Mouse (Mus musculus) MEL (cell line): ENCODE data around the gene Arnt2.

Experiments used
- CTCF ChIP-seq, 3 experiments: IDR thresholded peaks in 2 of 3; conservative IDR thresholded peaks in 1 of 3; 2 replicates each; pipeline ENCODE4 v1.5.1; 2011 to 2012; ENCODE audit warnings: low read length in 3 of 3, low read depth in 2 of 3, mild to moderate bottlenecking in 2 of 3, improper control_type of control experiment in 1 of 3, inconsistent platforms in 1 of 3, mixed read lengths in 1 of 3, moderate library complexity in 1 of 3; ENCODE audit not compliant: control insufficient read depth in 1 of 3, insufficient read depth in 1 of 3, poor library complexity in 1 of 3, severe bottlenecking in 1 of 3
- EP300 ChIP-seq, 2 experiments: IDR thresholded peaks; 2 replicates each; pipeline ENCODE4 v1.6.1; 2011; ENCODE audit warnings: improper control_type of control experiment in 2 of 2, low read length in 2 of 2, low read depth in 1 of 2, mild to moderate bottlenecking in 1 of 2
- GATA1 ChIP-seq: IDR thresholded peaks from 2 replicates; pipeline ENCODE4 v1.6.1; 2011; ENCODE audit warnings: low read depth, low read length, improper control_type of control experiment
- KAT2A ChIP-seq: conservative IDR thresholded peaks from 2 replicates; pipeline ENCODE4 v1.6.1; 2012; ENCODE audit warnings: low read depth, low read length, improper control_type of control experiment, inconsistent platforms
- MAFK ChIP-seq: IDR thresholded peaks from 2 replicates; pipeline ENCODE4 v1.6.1; 2011; ENCODE audit warnings: low read depth, mild to moderate bottlenecking, low read length, improper control_type of control experiment, borderline replicate concordance
- POLR2A ChIP-seq, 2 experiments: IDR thresholded peaks; 2 replicates each; pipeline ENCODE4 v1.6.1; 2011 to 2012; ENCODE audit warnings: low read length in 2 of 2, mild to moderate bottlenecking in 2 of 2, control low read depth in 1 of 2, improper control_type of control experiment in 1 of 2, low read depth in 1 of 2, moderate library complexity in 1 of 2; ENCODE audit not compliant: control insufficient read depth in 1 of 2, insufficient read depth in 1 of 2, poor library complexity in 1 of 2
- POLR2AphosphoS2 ChIP-seq: IDR thresholded peaks from 2 replicates; pipeline ENCODE4 v1.6.1; 2011; ENCODE audit warnings: low read length, improper control_type of control experiment
- POLR2AphosphoS5 ChIP-seq: IDR thresholded peaks from 2 replicates; pipeline ENCODE4 v1.6.1; 2012; ENCODE audit warnings: low read depth, borderline replicate concordance, mild to moderate bottlenecking, inconsistent platforms, low read length, moderate library complexity, mixed read lengths
- UBTF ChIP-seq: IDR thresholded peaks from 2 replicates; pipeline ENCODE4 v1.6.1; 2012; ENCODE audit warnings: low read depth, mild to moderate bottlenecking, inconsistent platforms, low read length, improper control_type of control experiment, moderate library complexity, borderline replicate concordance; ENCODE audit not compliant: insufficient read depth
- ZC3H11A ChIP-seq: IDR thresholded peaks from 2 replicates; pipeline ENCODE4 v1.6.1; 2012; ENCODE audit warnings: low read depth, mild to moderate bottlenecking, inconsistent platforms, low read length, improper control_type of control experiment
- ZKSCAN1 ChIP-seq: IDR thresholded peaks from 2 replicates; pipeline ENCODE4 v1.6.1; 2012; ENCODE audit warnings: low read depth, mild to moderate bottlenecking, inconsistent platforms, low read length, improper control_type of control experiment, moderate library complexity
- ZNF384 ChIP-seq: IDR thresholded peaks from 2 replicates; pipeline ENCODE4 v1.6.1; 2012; ENCODE audit warnings: low read depth, mild to moderate bottlenecking, inconsistent platforms, low read length, improper control_type of control experiment

DNA sequence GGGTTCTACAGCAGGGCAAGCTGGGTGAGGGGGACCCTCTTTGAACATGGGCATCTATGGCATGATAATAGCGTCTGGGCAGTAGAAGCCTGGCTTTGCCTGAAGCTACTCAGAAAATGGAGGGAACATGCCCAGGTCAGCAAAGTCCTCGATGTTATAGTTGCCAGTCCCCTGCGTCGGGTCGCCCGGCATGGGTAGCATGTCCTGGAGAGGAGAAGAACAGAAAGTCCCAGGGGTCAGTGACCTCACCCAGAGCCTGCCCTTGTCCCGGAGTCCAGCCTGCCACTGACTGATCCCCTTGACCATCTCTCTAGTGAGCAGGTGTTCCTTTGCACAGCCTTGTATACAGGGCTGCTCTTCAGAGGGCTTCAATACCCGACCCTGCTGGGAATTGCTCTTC, 160.0 kb downstream of the Arnt2 start:
- no peak for TF ChIP-seq POLR2A (IDR thresholded peaks at IDR 0.05; ENCODE audit: control insufficient read depth in 1 of 2, insufficient read depth in 1 of 2, low read depth in 1 of 2, low read length in 2 of 2, poor library complexity in 1 of 2)
- no peak for TF ChIP-seq CTCF (IDR thresholded peaks at IDR 0.05 in 2 of 3, conservative IDR thresholded peaks at IDR 0.05 in 1 of 3; ENCODE audit: control insufficient read depth in 1 of 3, insufficient read depth in 1 of 3, low read depth in 2 of 3, low read length in 3 of 3, poor library complexity in 1 of 3, severe bottlenecking in 1 of 3)
- TF ChIP-seq ZC3H11A = no peak
- no peak for TF ChIP-seq EP300 (IDR thresholded peaks at IDR 0.05; ENCODE audit: low read depth in 1 of 2, low read length in 2 of 2)
- no peak for TF ChIP-seq POLR2AphosphoS2
- no peak for TF ChIP-seq ZNF384
- TF ChIP-seq MAFK = no peak
- no peak for TF ChIP-seq KAT2A
- no peak for TF ChIP-seq GATA1
- no peak for TF ChIP-seq UBTF
- no peak for TF ChIP-seq POLR2AphosphoS5
- TF ChIP-seq ZKSCAN1 = no peak
